Mouse (Mus musculus) megakaryocyte, embryonic 14.5 days (primary cell): ENCODE measurements around the gene Gnai2.

Experiments used
- FLI1 ChIP-seq: IDR thresholded peaks from 2 replicates; pipeline ENCODE4 v1.6.1; 2012; ENCODE audit warnings: low read length, inconsistent platforms, mixed read lengths
- GATA1 ChIP-seq: IDR thresholded peaks from 3 replicates; pipeline ENCODE4 v1.6.1; 2012; ENCODE audit warnings: mixed read lengths, low read length, inconsistent platforms, borderline replicate concordance

DNA sequence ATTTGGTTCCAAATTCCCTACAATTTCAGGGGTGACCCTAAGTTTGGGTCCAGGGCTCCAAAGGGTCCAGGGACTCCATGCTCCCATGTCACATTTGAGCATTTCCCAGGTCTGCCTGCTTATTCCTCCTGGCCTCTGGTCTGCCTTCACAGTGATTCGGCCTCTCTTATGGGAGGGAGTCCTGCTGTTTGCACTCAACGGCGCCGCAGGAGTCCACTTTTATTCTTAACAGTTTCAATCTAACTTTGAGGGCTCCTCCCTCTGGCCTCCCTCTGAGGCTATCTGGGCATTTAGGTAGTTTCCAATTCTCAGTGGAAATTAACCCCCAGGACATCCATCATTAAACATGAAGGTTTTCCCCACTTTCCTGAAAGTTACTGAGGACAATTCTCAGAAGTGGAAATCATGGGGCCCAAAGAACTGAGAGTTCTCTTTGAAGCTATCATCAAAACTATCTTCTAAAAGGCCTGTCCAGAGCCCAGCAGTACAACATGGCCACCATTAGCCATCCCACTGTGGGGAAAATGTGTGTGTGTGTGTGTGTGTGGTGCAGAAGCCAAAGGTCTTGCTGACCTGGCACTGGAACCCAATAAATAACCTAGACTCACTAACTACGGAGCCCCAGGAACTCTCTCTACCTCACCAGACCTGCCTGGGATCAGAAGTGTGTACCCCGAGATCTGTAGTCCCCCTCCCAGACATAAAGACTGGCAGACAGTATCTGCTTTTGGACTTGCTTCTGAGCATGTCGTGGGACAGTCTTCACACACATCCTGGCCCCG lies 40.7 kb downstream of the Gnai2 start:
- TF ChIP-seq GATA1 (no peak), FLI1 (no peak)
